Mouse (Mus musculus) spleen, adult 2 months (tissue): ENCODE measurements around the gene Wnt11.

Source experiments
- CTCF ChIP-seq: fragments of 200-500 bp; IDR thresholded peaks from 2 replicates; pipeline ENCODE4 v1.5.1; 2011; ENCODE audit warnings: mild to moderate bottlenecking, inconsistent platforms; ENCODE audit not compliant: insufficient read depth, insufficient read length, insufficient replicate concordance; ENCODE audit errors: extremely low read depth
- POLR2A ChIP-seq: fragments of 200-500 bp; IDR thresholded peaks from 2 replicates; pipeline ENCODE4 v1.6.1; 2011; ENCODE audit warnings: low read depth, low read length, inconsistent platforms

DNA sequence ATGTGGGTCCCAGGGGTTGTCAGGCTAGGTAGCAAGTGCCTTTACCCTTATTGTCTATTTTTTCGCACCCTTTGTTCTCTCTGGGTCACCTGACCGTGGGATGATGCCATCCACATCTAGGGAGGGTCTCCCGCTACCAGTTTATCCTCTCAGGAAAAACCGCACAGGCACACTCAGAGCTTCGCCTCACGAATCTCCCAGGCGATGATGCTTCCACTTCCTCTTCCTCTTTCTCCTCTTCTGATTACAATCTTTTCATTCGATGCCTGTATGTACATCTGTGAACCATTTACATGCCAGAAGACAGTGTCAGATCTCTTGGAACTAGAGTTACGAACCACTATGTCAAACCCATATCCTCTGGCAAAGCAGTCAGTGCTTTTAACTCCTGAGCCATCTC lies 31.7 kb upstream of the Wnt11 start:
- TF ChIP-seq CTCF (no peak), POLR2A (no peak)
